Mouse (Mus musculus): ENCODE data around the gene Fbxo3.

DNA sequence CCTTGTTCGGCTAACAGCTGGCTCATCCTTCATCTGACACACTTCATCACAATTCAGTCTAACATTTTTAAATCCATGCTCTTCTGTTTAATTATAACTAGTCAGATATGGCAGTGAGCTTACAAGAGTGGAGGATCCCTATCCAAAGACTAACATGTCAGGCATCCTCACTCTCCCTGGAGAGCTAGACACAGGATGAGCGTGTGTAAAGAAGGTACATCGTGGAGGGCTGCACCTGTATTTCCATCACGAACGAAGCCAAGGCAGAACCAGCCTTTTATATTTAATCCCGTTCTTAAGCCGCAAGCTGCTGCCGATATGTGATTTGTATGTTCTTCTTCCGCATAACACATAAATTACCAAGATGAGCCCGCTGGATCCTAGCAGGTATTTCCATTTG is 44.4 kb upstream of the Fbxo3 start:
- TF ChIP-seq CTCF (IDR thresholded peaks at IDR 0.05; ENCODE audit: borderline replicate concordance, extremely low read depth, insufficient read depth, insufficient read length) = no peak
- TF ChIP-seq POLR2A (IDR thresholded peaks at IDR 0.05; ENCODE audit: borderline replicate concordance, extremely low read depth, insufficient read depth, insufficient read length, poor library complexity, severe bottlenecking) = no peak

Data from brain, embryonic 14.5 days (tissue).